ENCODE assay signal across 15 mouse cellular contexts in the genomic region with DNA sequence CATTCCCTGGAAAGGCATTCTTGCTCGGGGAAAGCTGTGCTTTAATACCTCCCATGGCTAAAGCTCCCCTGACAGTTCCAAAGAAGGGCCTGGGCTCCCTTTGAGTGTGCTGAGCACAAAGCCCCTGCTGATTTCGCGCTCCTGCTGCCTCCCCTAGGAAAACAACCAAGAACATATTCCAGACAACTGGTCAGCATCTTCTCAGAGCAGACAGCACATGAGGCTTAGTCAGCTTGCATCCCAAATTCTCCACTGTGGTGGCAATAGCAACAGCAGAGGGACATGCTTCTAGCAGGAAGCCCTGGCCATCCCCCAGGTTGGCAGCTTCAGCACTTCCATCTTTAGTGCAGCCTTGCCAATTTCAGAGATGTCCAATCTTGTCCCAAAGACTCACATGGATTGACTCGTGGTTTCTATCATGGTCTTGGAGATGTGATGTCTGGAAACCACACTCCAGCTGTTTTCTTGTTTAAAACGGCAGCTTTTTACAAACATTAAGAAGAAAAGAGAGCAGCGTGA.
DNase-seq lines count a peak whose midpoint lies in the region; ATAC-seq and TF ChIP-seq lines count a peak whose summit lies in the region.
"Had no signal": no experiment of that assay in that cellular context is flagged by ENCODE, and none has a peak within 500 bp of the region (broad histone marks: within the 10 kb centered on the region; RNA-seq: fewer than 3 reads in every experiment).

No protein-coding gene starts in this region.

- TF ChIP-seq POLR2A in heart, adult 2 months (IDR thresholded peaks at IDR 0.05; ENCODE audit: insufficient read depth, low read depth, low read length) = no peak

- no peak for ATAC-seq in intestine, postnatal 0 days

- no peak overlapping the region for H3K27ac ChIP-seq in heart, adult 2 months
- H3K27ac ChIP-seq in intestine, postnatal 0 days (ENCODE audit: low read depth, low read length) = no peak overlapping the region
- H3K27ac ChIP-seq in layer of hippocampus, adult 2 months = no peak overlapping the region
- H3K27ac ChIP-seq: kidney, embryonic 15.5 days; lung, embryonic 15.5 days; stomach, embryonic 15.5 days had no signal

- no peak overlapping the region for H3K9ac ChIP-seq in heart, adult 2 months (ENCODE audit: low read depth, low read length)
- no peak overlapping the region for H3K9ac ChIP-seq in intestine, postnatal 0 days (ENCODE audit: low read depth, low read length)
- H3K9ac ChIP-seq: kidney, embryonic 15.5 days; lung, embryonic 15.5 days; stomach, embryonic 15.5 days had no signal

- no peak for TF ChIP-seq CTCF in heart, adult 2 months (IDR thresholded peaks at IDR 0.05)
- TF ChIP-seq CTCF in intestine, postnatal 0 days (IDR thresholded peaks at IDR 0.05; ENCODE audit: low read depth) = no peak
- TF ChIP-seq CTCF in layer of hippocampus, adult 2 months (conservative IDR thresholded peaks at IDR 0.05) = no peak

- no peak overlapping the region for H3K4me3 ChIP-seq in heart, adult 2 months
- no peak overlapping the region for H3K4me3 ChIP-seq in intestine, postnatal 0 days (ENCODE audit: low read depth, low read length)
- H3K4me3 ChIP-seq in layer of hippocampus, adult 2 months = no peak overlapping the region
- H3K4me3 ChIP-seq: kidney, embryonic 15.5 days; lung, embryonic 15.5 days; stomach, embryonic 15.5 days had no signal

- no peaks in the 10 kb centered on the region for H3K36me3 ChIP-seq in heart, adult 2 months (ENCODE audit: control insufficient read depth, insufficient read depth, low read length)
- no peaks in the 10 kb centered on the region for H3K36me3 ChIP-seq in intestine, postnatal 0 days (ENCODE audit: control insufficient read depth, insufficient read depth)
- H3K36me3 ChIP-seq: kidney, embryonic 15.5 days; lung, embryonic 15.5 days; stomach, embryonic 15.5 days had no signal

- DNase-seq in cerebellum, postnatal 10 days = peak; percentile 69 to 72
- DNase-seq in cerebellum, adult 8-10 months = no peak
- DNase-seq in heart, adult 2 months = peak; percentile 15 to 25
- no peak for DNase-seq in heart, adult 8-10 months (ENCODE audit: low spot score)
- peak; percentile 7 to 23 for DNase-seq in frontal cortex, postnatal 14 days (ENCODE audit: low spot score in 2 of 2)
- DNase-seq in right cerebral cortex, postnatal 10 days (ENCODE audit: low spot score in 2 of 2) = peak; percentile 60 to 79
- no peak for DNase-seq in layer of hippocampus, adult 2 months (ENCODE audit: low spot score in 2 of 2)
- DNase-seq: cerebellum, adult 11-12 months; gastrocnemius, postnatal 14 days; layer of hippocampus, adult 9-11 months; thymus, postnatal 36 days had no signal

- no peaks in the 10 kb centered on the region for H3K79me2 ChIP-seq in heart, adult 2 months (replicated peaks; ENCODE audit: control insufficient read depth, insufficient read depth, low read length)

- no peaks in the 10 kb centered on the region for H3K4me1 ChIP-seq in heart, adult 2 months (ENCODE audit: control insufficient read depth, insufficient read depth, low read length)
- no peaks in the 10 kb centered on the region for H3K4me1 ChIP-seq in intestine, postnatal 0 days (replicated peaks; ENCODE audit: control insufficient read depth, insufficient read depth, low read length)
- H3K4me1 ChIP-seq: kidney, embryonic 15.5 days; lung, embryonic 15.5 days; stomach, embryonic 15.5 days had no signal

- H3K4me2 ChIP-seq in intestine, postnatal 0 days (replicated peaks; ENCODE audit: low read depth) = no peak overlapping the region
- H3K4me2 ChIP-seq: kidney, embryonic 15.5 days; lung, embryonic 15.5 days; stomach, embryonic 15.5 days had no signal

- H3K27me3 ChIP-seq in heart, adult 2 months (ENCODE audit: control insufficient read depth, insufficient read depth, low read length) = no peaks in the 10 kb centered on the region
- no peaks in the 10 kb centered on the region for H3K27me3 ChIP-seq in intestine, postnatal 0 days (replicated peaks; ENCODE audit: control insufficient read depth, insufficient read depth, low read length)
- H3K27me3 ChIP-seq: kidney, embryonic 15.5 days; lung, embryonic 15.5 days; stomach, embryonic 15.5 days had no signal

- intact Hi-C loops in heart, adult 2 months (cut with DNase I) = no loop called here

- 64% methylated on average over 6 of the region's 6 CpGs for WGBS in heart, adult 2 months
- 54% methylated on average over 6 of the region's 6 CpGs for WGBS in intestine, postnatal 0 days

- TF ChIP-seq EP300 in heart, adult 2 months (IDR thresholded peaks at IDR 0.05; ENCODE audit: insufficient read depth, low read depth, low read length) = no peak

- H3K9me3 ChIP-seq in intestine, postnatal 0 days (ENCODE audit: control insufficient read depth) = no peaks in the 10 kb centered on the region
- H3K9me3 ChIP-seq: kidney, embryonic 15.5 days; lung, embryonic 15.5 days; stomach, embryonic 15.5 days had no signal

Comparison
In these comparisons a context has a peak if more than half of its experiments do, and no peak if none do; other contexts are left out.
1. DNase-seq: peak in cerebellum, postnatal 10 days (2 of 2), heart, adult 2 months (2 of 2), frontal cortex, postnatal 14 days (2 of 2) and right cerebral cortex, postnatal 10 days (2 of 2); none in cerebellum, adult 8-10 months (single experiment), heart, adult 8-10 months (single experiment) and layer of hippocampus, adult 2 months (0 of 2).